Mouse (Mus musculus) embryonic facial prominence, embryonic 12.5 days (tissue): Measurements from ENCODE around the gene Nrarp. TPM values are rescaled to one million over a fixed set of nuclear protein-coding genes. Genes with fewer than 3 reads are reported as not detected.

Source experiments
- ATAC-seq: fragments of 200-750 bp; cut with Nextera tagmentation; 2 replicates; pipeline ENCODE4 v1.8.0; 2017; ENCODE audit not compliant: insufficient number of reproducible peaks, insufficient read depth, low FRiP score, low TSS enrichment
- H3K27ac ChIP-seq: fragments of 300-500 bp; sonication (generic); 2 replicates; pipeline ENCODE4 v1.5.1; 2016; ENCODE audit warnings: mild to moderate bottlenecking
- H3K27me3 ChIP-seq: fragments of 300-500 bp; sonication (generic); 2 replicates; pipeline ENCODE4 v1.6.1; 2016; ENCODE audit warnings: mild to moderate bottlenecking, moderate library complexity
- H3K36me3 ChIP-seq: fragments of 300-500 bp; sonication (generic); 2 replicates; pipeline ENCODE4 v1.6.1; 2016; ENCODE audit warnings: mild to moderate bottlenecking
- H3K4me1 ChIP-seq: fragments of 300-500 bp; sonication (generic); 2 replicates; pipeline ENCODE4 v1.6.1; 2016
- H3K4me2 ChIP-seq: fragments of 300-500 bp; sonication (generic); replicated peaks from 2 replicates; pipeline ENCODE4 v1.6.1; 2016; ENCODE audit warnings: mild to moderate bottlenecking, moderate library complexity
- H3K4me3 ChIP-seq: fragments of 300-500 bp; sonication (generic); 2 replicates; pipeline ENCODE4 v1.5.1; 2016; ENCODE audit warnings: mild to moderate bottlenecking
- H3K9ac ChIP-seq: fragments of 300-500 bp; sonication (generic); 2 replicates; pipeline ENCODE4 v1.6.1; 2016; ENCODE audit warnings: mild to moderate bottlenecking, moderate library complexity
- H3K9me3 ChIP-seq: fragments of 300-500 bp; sonication (generic); 2 replicates; pipeline ENCODE4 v1.6.1; 2016; ENCODE audit warnings: mild to moderate bottlenecking, moderate library complexity
- WGBS: fragments of 180-500 bp; shearing (Covaris S2); methylation state at CpG from one replicate; pipeline ENCODE4 v1.1.7; 2016; 5-methylcytosine and 5-hydroxymethylcytosine counted together
- polyA plus RNA-seq: library from polyadenylated mRNA; unstranded; fragments of >200 nt; fragmentation: Nextera tagmentation; extraction: Ambion mirVana; gene quantifications from 2 replicates; pipeline ENCODE4 v1.2.1, GENCODE M21; 2016

Nrarp gene
- polyA plus RNA-seq, 1 experiment from 2014 or later: 21.3 TPM

DNA sequence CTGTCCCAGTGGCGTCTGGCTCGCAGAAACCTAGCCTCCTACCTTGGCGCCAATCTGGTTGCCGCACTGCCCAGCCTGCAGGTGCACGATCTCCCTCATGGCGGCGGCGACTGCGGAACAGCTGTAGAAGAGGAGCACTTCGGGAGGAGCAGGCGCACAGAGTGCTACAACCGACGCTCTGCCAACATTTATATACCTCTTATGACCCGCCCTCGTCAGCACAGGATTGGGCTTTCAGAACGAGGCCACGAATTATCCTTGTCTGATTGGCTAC, 43.9 kb downstream of the Nrarp start, which contains the start of gene Tubb4b:
Tubb4b (minus strand) TSS at position 211 of the 274 bp plus-strand sequence.
- Histone ChIP-seq H3K9me3 (no peaks in the 10 kb centered on the region), H3K9ac (peak within 1 kb of the TSS; percentile 73), H3K36me3 (peaks cover 10% of the 10 kb centered on the region; the same call in 1 of the 2 replicates), H3K4me2 (peak within 1 kb of the TSS; percentile 78), H3K4me3 (peak within 1 kb of the TSS; percentile 65), H3K27ac (peak within 1 kb of the TSS; percentile 96), H3K27me3 (no peaks in the 10 kb centered on the region; the same call in 1 of the 2 replicates), H3K4me1 (peaks cover 11% of the 10 kb centered on the region)
- no peak for ATAC-seq
- 0% methylated on average over 17 of the region's 17 CpGs for WGBS

DNA sequence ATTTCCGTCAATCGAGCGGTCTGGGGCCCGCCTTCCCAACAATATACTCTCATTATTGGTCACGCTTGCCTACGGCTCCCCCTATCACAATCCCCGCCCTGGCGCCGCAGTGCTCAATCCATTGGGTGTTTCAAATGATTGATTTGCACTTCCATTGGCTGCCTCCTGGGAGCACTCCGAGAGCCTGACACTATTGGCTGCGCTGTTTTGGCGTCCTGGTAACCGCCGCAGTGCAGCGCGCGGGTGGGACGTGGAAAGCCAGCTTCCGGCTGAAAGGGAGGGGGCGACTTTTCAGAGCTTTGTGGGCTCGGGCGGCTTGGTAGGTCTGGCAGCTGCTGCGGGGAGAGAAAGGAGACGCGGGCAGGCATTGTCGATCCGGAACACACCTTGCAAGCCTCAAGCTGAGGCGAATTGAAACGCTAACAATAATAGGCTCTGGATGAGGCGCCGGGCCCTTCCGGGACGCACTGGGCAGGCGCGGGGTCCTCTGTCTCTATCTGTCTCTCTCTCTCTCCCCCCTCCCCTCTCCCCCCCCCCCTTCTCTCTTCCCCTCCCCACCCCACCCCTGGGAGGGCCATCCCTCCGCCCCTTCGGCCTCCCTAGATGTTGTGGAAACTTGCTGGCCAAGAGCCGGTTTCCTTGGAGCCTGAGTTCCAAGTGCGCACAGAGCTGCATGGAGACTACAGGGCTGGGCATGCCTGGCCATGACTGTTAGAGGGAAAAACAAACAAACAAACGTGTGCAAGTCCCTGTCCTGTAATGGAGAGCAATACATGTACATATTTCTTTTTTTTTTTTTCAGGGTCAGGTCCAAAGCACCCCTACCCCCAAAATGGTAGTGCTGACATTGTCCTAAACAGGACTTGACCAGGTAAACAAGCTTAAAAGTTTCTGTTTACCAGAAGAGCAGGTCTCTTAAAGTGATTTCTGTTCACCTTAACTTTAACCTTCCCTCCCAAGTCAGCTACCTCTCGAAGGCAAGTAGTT, 44.5 kb downstream of the Nrarp start:
- ATAC-seq: peak; percentile 98
- no peaks in the 10 kb centered on the region for H3K9me3 ChIP-seq
- WGBS: 2% methylated on average over 38 of the region's 41 CpGs
- H3K9ac ChIP-seq: peak overlapping the region; percentile 53
- H3K4me3 ChIP-seq: peak overlapping the region; percentile 65
- H3K27ac ChIP-seq: peak overlapping the region; percentile 96
- no peaks in the 10 kb centered on the region; the same call in 1 of the 2 replicates for H3K27me3 ChIP-seq
- peaks cover 11% of the 10 kb centered on the region for H3K4me1 ChIP-seq
- H3K4me2 ChIP-seq: peak overlapping the region; percentile 45
- H3K36me3 ChIP-seq: peaks cover 10% of the 10 kb centered on the region; the same call in 1 of the 2 replicates

DNA sequence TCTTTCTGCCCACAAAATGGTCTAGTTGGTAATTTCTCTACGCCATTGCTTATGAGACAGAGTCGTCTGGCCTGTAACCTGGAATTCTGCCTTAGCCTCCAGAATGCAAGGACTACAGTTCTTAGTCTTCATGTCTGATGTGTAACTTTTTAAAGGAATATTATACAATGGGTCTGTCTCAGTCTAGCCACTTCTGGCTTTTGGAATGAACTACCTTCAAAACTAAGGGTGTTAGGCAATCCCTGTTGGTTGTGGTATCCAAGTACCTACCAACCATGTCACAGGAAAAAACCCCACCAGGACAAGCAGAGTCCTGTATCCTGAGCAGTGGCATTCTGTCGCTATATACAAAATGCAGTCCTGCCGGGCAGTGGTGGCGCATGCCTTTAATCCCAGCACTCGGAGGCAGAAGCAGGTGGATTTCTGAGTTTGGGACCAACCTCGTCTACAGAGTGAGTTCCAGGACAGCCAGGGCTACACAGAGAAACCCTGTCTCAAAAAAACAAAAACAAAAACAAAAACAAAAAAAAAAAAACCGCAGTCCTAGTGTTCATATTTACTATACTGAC, 45.3 kb downstream of the Nrarp start:
- Histone ChIP-seq H3K36me3 (peaks cover 10% of the 10 kb centered on the region; the same call in 1 of the 2 replicates), H3K9ac (no peak overlapping the region), H3K4me1 (peaks cover 11% of the 10 kb centered on the region), H3K27me3 (no peaks in the 10 kb centered on the region; the same call in 1 of the 2 replicates), H3K9me3 (no peaks in the 10 kb centered on the region), H3K4me2 (peak overlapping the region; percentile 45), H3K4me3 (no peak overlapping the region), H3K27ac (peak overlapping the region; percentile 96)
- 78% methylated on average over 8 of the region's 8 CpGs for whole genome bisulfite sequencing
- no peak for ATAC-seq

DNA sequence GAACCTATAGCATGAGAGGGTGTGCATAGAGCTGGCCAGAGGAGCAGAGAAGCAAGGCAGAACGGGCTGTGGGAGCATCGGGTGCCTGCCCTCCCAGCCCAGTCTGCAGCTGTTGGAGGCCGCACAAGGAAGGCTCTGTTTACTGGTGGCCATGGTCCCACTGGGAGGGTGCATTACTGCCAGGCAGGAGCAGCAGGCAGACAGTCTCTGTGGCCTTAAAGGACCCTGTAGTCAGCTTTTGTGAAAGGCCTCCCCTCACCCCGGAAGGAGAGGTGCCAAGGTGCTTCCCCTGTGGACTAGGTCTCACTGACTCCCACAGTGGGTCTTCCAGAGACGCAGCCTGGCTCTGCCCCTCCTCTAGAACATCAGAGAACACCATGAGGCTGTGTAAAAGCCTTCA, 46.3 kb downstream of the Nrarp start:
- 74% methylated on average over 5 of the region's 5 CpGs for WGBS
- no peak for ATAC-seq
- Histone ChIP-seq H3K27ac (no peak overlapping the region), H3K9me3 (no peaks in the 10 kb centered on the region), H3K9ac (no peak overlapping the region), H3K4me2 (no peak overlapping the region), H3K4me1 (peaks cover 11% of the 10 kb centered on the region), H3K36me3 (peaks cover 2% of the 10 kb centered on the region; the same call in 1 of the 2 replicates), H3K4me3 (no peak overlapping the region), H3K27me3 (peaks cover 8% of the 10 kb centered on the region; the same call in 1 of the 2 replicates)

DNA sequence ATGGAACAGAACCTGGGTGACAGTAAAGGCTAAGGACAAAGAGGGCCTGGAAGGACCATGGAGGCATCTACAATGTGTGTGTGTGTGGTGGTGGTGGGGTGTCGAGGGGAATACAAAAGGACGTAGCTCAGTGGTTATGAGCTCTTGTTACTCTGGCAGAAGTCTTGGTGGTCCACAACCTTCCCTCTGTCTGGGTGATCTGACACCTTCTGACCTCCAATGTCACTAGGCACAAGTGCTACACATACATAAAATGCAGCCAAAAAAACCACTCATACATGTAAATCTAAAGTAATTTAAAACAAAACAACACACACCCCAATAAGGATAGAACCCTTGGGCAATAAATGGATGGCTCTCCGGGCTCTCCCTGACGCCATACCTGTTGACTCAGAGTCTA, 46.8 kb downstream of the Nrarp start:
- ATAC-seq: no peak
- no peak overlapping the region for H3K27ac ChIP-seq
- H3K9ac ChIP-seq: no peak overlapping the region
- no peak overlapping the region for H3K4me2 ChIP-seq
- no peak overlapping the region for H3K4me3 ChIP-seq
- 91% methylated on average over 4 of the region's 4 CpGs for WGBS
- no peaks in the 10 kb centered on the region for H3K9me3 ChIP-seq
- peaks cover 12% of the 10 kb centered on the region; the same call in 1 of the 2 replicates for H3K27me3 ChIP-seq
- H3K36me3 ChIP-seq: no peaks in the 10 kb centered on the region
- peaks cover 11% of the 10 kb centered on the region for H3K4me1 ChIP-seq

DNA sequence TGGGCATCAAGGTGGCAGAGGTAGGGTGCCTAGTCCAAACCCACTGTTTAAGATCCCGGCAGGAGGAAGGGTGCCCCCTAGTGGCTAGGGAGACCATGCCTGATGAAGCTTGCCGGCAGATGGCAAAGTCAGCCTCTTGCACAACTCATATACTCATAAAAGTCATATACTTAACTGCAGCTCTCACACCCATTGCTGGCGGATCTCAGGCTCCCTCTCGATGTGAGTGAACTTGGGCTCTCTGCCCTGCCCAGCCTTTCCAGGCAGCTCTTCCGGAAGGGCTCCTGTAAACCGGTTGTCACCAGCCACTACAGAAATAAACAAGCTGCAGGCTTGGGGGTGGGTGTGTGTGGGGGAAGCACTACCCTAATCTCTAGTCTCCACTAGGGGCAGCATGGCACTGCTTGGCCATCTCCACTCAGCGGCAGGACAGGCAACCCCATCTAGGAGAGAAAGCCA, 47.9 kb downstream of the Nrarp start:
- H3K27ac ChIP-seq: no peak overlapping the region
- peaks cover 7% of the 10 kb centered on the region for H3K4me1 ChIP-seq
- peaks cover 13% of the 10 kb centered on the region; the same call in 1 of the 2 replicates for H3K27me3 ChIP-seq
- H3K9me3 ChIP-seq: no peaks in the 10 kb centered on the region
- no peak for ATAC-seq
- under 1% methylated on average over 7 of the region's 7 CpGs for WGBS
- H3K4me2 ChIP-seq: peak overlapping the region; percentile 30
- H3K4me3 ChIP-seq: peak overlapping the region; percentile 2; the same call in 1 of the 2 replicates
- H3K36me3 ChIP-seq: no peaks in the 10 kb centered on the region
- no peak overlapping the region for H3K9ac ChIP-seq

DNA sequence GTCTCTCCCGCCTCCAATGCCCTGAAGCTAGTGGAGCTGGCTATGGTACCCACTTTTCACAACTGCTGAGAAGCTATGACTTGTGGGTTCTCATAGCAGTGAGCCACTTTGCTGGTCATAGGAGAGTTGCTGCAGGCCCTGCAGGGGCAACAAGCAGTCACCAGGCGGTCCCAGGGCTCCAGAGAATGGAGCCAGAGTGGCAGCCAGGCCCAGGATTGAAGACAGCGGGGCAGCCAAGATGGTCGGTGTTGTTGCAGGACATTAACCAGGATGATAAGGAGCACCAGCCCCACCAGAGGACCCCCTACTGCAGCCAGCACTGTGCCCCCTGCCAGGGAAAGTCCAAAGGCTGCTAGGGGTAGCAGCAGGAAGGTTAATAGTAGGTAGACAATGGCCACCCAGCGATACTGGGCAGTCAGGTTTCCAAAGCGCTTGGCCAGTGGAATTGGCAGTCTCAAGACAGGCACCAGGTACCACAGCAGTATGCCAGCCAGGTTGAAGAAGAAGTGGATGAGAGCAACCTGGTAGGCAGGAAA, 48.5 kb downstream of the Nrarp start:
- Histone ChIP-seq H3K4me3 (no peak overlapping the region), H3K27ac (no peak overlapping the region), H3K36me3 (no peaks in the 10 kb centered on the region), H3K4me1 (0 out of 2 replicates have a peak, but pooled peaks cover 4% of the 10 kb centered on the region), H3K9ac (no peak overlapping the region), H3K4me2 (no peak overlapping the region; the same call in 1 of the 2 replicates), H3K27me3 (peaks cover 13% of the 10 kb centered on the region; the same call in 1 of the 2 replicates), H3K9me3 (no peaks in the 10 kb centered on the region)
- ATAC-seq: no peak
- WGBS: 69% methylated on average over 6 of the region's 6 CpGs

DNA sequence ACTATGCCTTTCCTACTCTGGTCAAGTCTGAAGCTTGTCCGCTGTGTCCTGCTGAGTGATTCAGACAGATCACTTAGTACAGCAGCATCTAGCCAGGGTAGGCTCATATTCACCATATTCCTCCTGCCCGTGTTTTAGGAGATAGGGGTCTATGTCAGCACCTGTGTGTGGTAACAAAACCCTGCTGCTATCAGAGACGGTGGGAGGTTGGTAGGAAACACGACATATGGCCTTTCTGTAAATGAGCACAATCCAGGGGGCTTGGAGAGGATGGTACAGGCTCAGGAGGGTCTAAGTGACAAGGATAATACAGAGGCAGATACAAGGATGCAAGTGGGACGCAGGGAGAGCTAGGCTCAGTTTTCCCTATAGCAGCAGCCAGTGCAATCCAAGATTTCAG, 49.0 kb downstream of the Nrarp start:
- H3K4me3 ChIP-seq: no peak overlapping the region
- ATAC-seq: no peak
- H3K4me2 ChIP-seq: no peak overlapping the region
- H3K27ac ChIP-seq: no peak overlapping the region
- H3K9me3 ChIP-seq: no peaks in the 10 kb centered on the region
- no peaks in the 10 kb centered on the region for H3K36me3 ChIP-seq
- 0 out of 2 replicates have a peak, but pooled peaks cover 4% of the 10 kb centered on the region for H3K4me1 ChIP-seq
- H3K27me3 ChIP-seq: peaks cover 13% of the 10 kb centered on the region; the same call in 1 of the 2 replicates
- H3K9ac ChIP-seq: no peak overlapping the region
- WGBS: 76% methylated on average over 5 of the region's 5 CpGs

DNA sequence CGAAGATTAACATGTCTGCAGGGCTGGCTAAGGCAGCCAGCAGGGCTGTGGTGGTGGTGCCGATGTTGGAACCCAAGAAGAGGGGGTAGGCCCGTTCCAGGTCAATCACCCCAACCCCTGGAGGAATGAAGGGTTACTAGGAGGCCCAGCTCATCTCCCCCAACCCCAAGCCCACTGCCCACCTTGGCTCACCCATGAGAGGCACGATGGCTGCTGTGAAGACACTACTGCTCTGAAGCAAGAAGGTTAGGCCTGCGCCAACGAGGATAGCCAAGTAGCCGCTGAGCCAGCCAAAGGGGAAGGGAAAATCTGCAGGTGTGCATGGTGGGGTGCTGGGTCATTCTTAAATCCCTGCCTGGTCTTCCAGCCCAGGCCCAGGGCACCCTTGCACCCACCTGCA, 50.0 kb downstream of the Nrarp start:
- Histone ChIP-seq H3K27me3 (peaks cover 17% of the 10 kb centered on the region; the same call in 1 of the 2 replicates), H3K27ac (no peak overlapping the region), H3K9ac (no peak overlapping the region), H3K4me2 (no peak overlapping the region), H3K4me1 (0 out of 2 replicates have a peak, but pooled peaks cover 2% of the 10 kb centered on the region), H3K9me3 (no peaks in the 10 kb centered on the region), H3K36me3 (no peaks in the 10 kb centered on the region), H3K4me3 (no peak overlapping the region)
- no peak for ATAC-seq
- WGBS: 89% methylated on average over 7 of the region's 7 CpGs

DNA sequence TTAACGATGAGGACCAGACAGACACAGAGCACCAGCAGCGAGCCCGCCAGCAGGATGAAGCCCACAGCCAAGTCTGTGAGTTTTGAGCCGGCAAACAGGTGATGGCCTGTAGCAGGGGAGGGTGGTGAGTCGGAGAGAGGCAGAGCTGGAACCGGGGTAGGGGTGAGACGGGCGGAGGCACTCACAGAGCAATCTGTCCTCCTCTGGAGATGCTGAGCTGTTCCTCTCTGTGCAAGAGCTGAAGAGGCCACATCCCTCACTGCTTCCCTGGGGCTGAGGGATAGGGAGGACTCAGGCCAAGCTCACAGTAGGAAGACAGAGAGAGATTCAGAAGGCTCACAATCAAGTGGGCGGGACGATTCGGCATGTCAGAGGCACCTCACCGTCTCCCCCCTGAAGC, 50.5 kb downstream of the Nrarp start:
- no peaks in the 10 kb centered on the region for H3K9me3 ChIP-seq
- no peak overlapping the region for H3K4me2 ChIP-seq
- H3K4me3 ChIP-seq: no peak overlapping the region
- 44% methylated on average over 12 of the region's 12 CpGs for WGBS
- H3K4me1 ChIP-seq: no peaks in the 10 kb centered on the region
- no peaks in the 10 kb centered on the region for H3K36me3 ChIP-seq
- H3K27ac ChIP-seq: no peak overlapping the region
- no peak for ATAC-seq
- H3K27me3 ChIP-seq: peaks cover 21% of the 10 kb centered on the region; the same call in 1 of the 2 replicates
- no peak overlapping the region for H3K9ac ChIP-seq
